Mouse (Mus musculus): Measurements from ENCODE around the gene Mov10l1.

GRCm38 (mm10) chr15:89054666-89055065 lies 72.0 kb downstream of the Mov10l1 start:
- TF ChIP-seq POLR2A (IDR thresholded peaks at IDR 0.05; ENCODE audit: extremely low read depth, insufficient read depth, low read length) (no peak), CTCF (IDR thresholded peaks at IDR 0.05; ENCODE audit: extremely low read depth, insufficient read depth, low read length) (no peak)
